Mouse (Mus musculus) E14TG2a.4 (cell line): ENCODE data around the gene Txlna.

Experiments used
- CTCF ChIP-seq: conservative IDR thresholded peaks from 2 replicates; pipeline ENCODE4 v1.5.1; 2014; ENCODE audit warnings: low read length
- NANOG ChIP-seq: IDR thresholded peaks from 2 replicates; pipeline ENCODE4 v1.6.1; 2014; ENCODE audit warnings: borderline replicate concordance, low read length, mixed read lengths
- POU5F1 ChIP-seq: IDR thresholded peaks from 2 replicates; pipeline ENCODE4 v1.6.1; 2014; ENCODE audit warnings: low read length, borderline replicate concordance

GRCm38 (mm10) chr4:129681837-129682236 is 41.0 kb upstream of the Txlna start:
- TF ChIP-seq CTCF (no peak), NANOG (no peak), POU5F1 (no peak)
